Mouse (Mus musculus) urinary bladder, postnatal 36 days (tissue): Measurements from ENCODE around the gene Slc4a2.

Source experiments
- DNase-seq, 2 experiments: peaks; one replicate each; pipeline ENCODE4 v3.0.0; 2022; ENCODE audit warnings: low spot score in 2 of 2, mixed read lengths in 1 of 2

The Slc4a2 gene

GRCm38 (mm10) chr5:24466762-24467161, 43.1 kb downstream of the Slc4a2 start:
- no peak for DNase-seq

DNA sequence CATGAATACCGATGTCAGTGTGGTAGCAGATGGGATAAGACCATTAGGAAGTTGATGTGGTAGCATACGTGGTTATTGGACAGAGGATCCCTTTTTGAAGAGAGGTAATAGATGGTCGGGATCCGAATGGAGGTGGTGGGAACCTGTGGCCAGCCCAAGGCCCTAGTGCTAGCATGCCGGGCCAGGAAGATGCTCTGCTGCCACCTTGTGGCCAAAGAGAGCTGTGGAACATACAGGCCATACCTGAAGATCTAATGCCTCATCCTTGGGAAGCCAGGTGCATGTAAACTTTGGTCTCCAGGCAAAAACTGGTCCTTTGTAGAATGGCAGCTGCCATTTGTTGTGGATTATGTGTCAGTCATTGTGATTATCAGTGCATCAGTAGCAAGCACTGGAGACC, 47.0 kb downstream of the Slc4a2 start:
- DNase-seq, result peak in 1 of 2 experiments; percentile 76

DNA sequence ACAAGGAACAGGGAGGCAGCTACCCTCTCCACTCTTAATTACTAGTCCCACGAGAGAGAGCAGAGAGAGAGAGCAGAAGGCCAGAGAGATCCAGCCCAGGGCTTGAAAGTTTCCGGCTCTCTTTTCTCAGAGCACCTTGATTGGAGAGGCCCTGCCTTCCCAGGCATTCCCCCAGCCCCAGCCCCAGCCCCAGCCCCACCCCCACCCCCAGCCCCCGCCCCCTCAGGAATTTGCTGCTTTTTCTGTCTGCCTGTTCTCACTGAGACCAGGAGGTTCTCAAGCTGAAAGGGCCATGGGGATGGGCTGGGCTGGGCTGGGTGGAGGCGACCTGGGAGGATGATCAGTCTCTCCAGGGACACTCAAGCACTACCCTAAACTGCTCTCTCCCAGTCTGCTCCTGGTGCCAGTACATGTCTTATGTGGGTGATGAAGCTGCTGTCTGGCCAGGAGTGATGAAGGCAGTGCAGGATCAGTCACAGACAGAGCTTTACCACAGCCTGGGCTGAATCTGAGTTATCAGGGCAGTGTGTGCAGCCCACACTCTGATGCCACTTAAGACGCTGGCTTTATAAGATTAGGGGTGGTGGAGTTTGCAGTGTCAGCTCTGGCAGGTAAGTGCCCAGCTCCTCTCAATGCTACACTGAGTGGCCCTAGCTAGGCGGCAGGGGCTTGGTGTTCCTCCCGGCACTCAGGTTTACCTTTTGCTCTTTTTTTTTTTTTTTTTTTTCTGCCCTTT, 49.4 kb downstream of the Slc4a2 start:
- DNase-seq, result no peak

GRCm38 (mm10) chr5:24474025-24474722, 50.5 kb downstream of the Slc4a2 start:
- peak; percentile 75 to 77 for DNase-seq

DNA sequence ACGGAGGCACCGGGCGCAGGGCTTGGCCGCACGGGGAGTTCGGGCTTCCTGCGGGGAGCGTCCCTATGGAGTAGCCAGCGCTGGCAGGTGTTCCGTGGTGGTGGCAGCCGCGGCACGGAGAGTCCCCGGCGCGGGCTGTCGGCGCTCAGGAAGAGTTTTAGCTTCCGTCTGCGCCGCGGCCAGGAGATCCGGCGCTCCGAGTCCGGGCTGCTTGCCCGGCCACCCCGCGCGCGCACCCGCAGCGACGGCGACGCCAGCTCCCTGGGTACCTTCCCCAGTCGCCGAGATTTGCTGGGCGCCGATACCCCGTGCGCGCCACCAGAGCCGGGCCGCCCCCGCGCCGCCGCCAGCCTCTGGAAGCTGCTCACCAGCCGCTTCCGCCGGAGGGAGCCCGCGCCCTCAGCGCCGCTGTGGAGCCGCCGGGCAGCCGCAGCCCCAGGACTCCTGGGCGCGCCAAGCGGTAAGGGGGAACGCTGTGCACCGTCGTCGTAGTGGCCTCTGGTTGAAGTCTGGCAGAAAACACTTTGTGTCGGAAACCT, 51.2 kb downstream of the Slc4a2 start:
- peak in 1 of 2 experiments; percentile 22 for DNase-seq

DNA sequence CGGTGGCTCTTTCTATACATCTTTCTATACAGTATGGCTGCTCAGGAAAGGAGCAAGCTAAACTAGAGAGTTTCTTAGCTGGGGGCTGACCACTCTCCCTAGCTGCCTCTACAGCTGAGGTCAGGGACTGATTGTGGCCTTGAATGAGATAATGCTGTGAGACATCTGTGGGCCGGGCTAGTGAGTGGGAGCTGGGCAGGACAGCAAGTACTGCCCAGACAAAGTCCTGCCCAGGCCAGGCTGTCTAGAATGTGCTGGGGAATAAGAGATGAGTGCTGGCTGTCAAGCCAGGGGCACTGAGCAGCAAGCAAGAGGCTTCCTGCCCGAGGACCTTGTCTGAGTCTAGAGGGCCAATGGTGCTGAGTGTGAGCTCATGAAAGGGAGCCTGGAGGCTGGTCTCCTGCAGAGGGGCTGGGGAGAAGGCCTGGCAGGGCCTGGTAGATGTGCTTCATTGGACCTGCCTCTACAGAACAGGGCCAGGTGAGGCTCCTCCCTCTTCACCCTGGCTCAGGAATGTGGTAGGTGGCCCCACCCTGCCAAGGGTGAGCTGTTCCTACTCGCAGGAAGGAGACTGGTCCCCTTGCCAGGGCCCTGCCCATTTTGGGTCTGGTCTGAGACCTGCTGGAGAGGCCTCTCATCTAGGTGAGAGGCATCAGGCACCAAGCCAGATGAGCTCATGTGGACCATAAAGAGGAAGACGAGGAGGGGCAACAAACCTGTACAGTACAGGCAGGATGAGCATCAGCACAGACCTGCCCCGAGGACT, 52.0 kb downstream of the Slc4a2 start:
- peak; percentile 73 to 85 for DNase-seq

- no peak for DNase-seq
These were observed 54.3 kb downstream of the Slc4a2 start for GRCm38 (mm10) chr5:24477909-24478308.

DNA sequence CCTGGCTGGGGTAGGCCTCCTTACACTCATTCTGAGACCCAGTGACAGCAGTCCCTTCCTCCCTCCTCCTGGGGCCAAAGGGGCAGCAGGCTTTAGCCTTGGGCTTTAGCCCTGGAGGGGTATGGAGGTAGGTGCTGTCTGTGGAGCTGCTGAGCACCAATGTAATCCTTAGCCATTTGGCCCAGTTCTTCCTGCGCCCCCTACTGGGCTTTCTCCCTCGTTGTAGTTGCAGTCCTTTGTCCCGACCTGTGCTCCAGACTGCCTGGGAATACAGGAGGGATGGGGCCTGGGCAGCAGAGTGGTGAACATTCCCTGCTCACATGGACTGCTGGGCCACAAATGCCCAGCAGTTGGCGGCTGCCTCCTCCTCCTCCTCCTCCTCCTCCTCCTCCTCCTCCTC, 58.0 kb downstream of the Slc4a2 start:
- DNase-seq, result peak in 1 of 2 experiments; percentile 49

DNA sequence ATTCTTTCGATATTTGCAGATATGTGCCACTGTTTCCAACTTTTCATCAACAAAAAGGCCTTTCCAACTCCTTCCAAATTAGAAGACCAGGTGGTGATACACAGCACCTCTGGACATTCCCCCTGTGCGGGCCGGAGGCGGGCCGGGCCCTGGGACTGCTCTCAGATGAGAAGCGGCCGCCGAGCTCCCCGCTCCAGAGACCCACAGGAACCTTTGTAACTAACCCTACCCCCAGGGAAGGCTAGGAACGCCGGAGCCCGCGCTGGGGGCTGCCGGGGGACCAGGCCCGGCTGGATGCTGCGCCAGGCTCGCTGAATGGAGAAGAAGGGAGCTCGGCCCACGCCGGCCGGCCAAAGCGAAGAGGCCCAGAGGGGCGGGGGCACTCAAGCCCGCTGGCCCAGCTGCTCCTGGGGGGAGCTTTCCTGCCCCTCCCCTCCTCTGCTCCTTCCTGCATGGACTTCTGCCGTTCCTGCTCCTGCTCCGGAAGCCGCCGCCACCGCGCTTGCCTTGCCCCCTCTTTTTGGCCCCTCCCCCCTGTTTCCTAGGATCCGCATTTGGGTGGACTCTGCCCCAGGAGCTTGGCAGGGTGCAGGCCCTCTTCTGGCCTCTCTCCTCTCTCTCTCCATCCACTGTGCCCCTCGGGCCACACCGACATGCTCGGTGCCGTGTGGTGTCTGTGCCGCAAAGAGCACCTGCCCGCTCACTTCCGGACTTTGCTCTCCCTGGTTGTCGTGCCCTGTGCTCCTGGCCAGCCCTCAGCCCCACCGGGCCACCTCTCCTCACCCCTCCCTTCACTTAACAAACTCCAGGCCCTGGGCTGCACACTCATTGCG, 58.8 kb downstream of the Slc4a2 start:
- DNase-seq, result no peak

GRCm38 (mm10) chr5:24483326-24483725, 59.7 kb downstream of the Slc4a2 start:
- peak; percentile 58 to 71 for DNase-seq

DNA sequence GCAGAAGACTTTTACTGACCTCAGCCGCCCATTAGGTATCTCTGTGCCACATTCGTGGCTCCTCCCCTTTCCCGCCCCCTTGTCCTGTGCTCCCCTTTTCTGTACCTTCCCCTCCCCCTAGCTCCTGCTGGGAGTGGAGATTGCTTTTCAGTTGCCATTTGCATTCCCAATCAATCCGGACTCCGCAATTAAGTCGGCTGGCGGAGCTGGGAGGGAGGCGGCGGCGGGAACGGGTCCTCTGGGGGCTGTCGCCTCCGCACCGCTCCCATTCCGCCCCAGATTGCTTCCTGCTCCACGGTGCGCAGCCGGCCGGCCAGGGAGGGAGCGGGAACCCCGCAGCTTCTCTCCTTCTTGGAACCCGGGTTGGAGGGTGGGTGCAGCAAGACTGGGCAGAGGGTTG, 61.3 kb downstream of the Slc4a2 start:
- no peak for DNase-seq

DNA sequence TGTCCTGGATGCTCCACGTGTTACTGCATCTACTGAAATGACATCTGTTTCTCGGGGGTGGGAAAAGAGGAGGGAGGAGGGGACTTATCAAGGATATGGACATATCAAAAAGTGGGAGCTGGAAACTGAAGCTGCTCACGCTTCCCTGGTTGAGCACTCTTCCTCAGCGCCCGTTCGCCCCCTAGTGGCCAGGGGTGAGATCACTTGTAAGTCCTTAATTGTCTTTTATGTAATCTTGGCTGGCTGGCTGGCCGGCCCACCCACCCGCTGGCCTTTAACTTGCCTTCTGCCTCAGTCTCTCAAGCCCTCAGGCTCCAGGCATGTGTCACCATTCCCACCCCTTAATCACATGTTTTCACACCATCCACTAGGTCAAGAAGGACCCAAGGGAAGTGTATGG, 62.5 kb downstream of the Slc4a2 start:
- peak; percentile 82 to 87 for DNase-seq

GRCm38 (mm10) chr5:24486738-24487137, 63.1 kb downstream of the Slc4a2 start:
- DNase-seq, result no peak

DNA sequence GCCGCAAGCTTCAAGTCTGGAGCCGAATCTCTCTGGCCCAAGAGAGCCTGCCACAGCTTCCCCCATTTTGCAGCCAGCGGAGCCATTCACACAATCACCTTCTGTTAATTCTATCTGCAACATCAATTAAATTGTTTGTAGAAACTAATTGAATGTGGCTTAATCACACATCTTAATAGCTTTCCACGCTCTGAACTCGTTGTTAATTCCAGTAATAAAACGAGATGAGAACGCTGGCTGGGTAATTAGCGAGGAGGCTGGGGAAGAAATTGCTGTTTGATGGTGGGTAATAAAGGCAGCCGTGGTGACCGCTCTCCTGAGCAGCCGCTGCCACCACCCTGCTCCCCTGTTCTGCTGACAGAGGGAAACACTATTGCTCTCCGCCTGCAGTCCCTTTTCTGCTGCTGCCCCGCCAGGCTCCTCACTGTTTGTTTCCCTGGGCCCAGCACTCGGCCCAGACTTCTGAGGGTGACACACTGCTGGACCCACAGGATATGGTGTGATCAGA, 66.8 kb downstream of the Slc4a2 start:
- no peak for DNase-seq
